8 mouse cellular contexts compared by ENCODE assay signal in the genomic region with DNA sequence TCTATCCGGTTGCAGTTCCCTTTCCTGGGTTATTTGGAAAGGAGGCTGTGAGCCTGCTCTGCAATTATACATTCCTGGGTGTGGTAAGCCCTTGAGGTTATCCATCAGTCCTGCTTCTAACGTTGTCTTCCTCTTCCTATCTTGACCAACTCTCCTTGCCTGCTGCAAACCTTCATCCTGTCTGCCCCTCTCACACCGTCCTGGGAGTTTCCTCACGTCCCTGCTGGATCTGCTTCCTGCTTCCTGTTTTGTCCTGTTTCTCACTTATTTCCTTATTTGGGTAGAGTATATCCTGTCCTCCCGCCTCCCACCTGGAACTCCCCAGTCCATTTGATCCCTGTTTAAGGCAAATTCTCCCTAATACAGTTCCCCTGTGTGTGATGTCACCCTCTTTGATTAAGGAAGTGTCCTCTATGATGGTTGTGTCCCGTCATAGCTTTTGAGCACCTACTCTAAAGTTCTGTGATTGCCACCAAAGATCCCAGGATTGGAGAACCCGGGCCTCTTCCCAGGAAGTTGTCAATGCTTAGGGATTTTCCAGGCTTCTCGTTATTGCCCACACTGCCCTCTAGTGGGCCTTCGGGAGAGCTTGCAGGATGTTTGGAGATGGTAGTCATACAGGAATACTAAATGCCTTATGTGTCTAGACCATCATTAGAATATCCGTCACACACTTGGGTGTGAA. TPM values are rescaled to one million over a fixed set of nuclear protein-coding genes. Genes with fewer than 3 reads are reported as not detected.
DNase-seq lines count a peak whose midpoint lies in the region; ATAC-seq and TF ChIP-seq lines count a peak whose summit lies in the region.

No protein-coding gene starts in this region.

- peaks cover 16% of the 10 kb centered on the region for H3K4me1 ChIP-seq in liver, adult 2 months (ENCODE audit: control insufficient read depth, insufficient read depth, low read length)
- 0 out of 2 replicates have a peak, but pooled peaks cover 6% of the 10 kb centered on the region for H3K4me1 ChIP-seq in liver, embryonic 12.5 days

- peak; percentile 72 for TF ChIP-seq CTCF in liver, adult 2 months (IDR thresholded peaks at IDR 0.05; ENCODE audit: low read depth, low read length)

- ATAC-seq in liver, embryonic 12.5 days = no peak

- H3K4me3 ChIP-seq in liver, adult 2 months (ENCODE audit: insufficient read depth, low read depth, low read length) = no peak overlapping the region
- H3K4me3 ChIP-seq in liver, embryonic 12.5 days = no peak overlapping the region
- no peak overlapping the region for H3K4me3 ChIP-seq in myocyte

- H3K9ac ChIP-seq in liver, adult 2 months (ENCODE audit: low read depth, low read length) = no peak overlapping the region
- no peak overlapping the region for H3K9ac ChIP-seq in liver, embryonic 12.5 days

- H3K9me3 ChIP-seq in liver, embryonic 12.5 days (replicated peaks) = no peaks in the 10 kb centered on the region

- H3ac ChIP-seq in myocyte (ENCODE audit: control insufficient read depth, insufficient read length) = no peak overlapping the region

- intact Hi-C loops in left cerebral cortex, postnatal 25 days (cut with DNase I) = loop anchor here (5.0 kb wide), 1 partner anchor 133 kb away; no protein-coding TSS in a partner anchor

- no peak overlapping the region for H3K4me2 ChIP-seq in liver, embryonic 12.5 days
- peak overlapping the region; percentile 22 for H3K4me2 ChIP-seq in myocyte (ENCODE audit: low read depth)

- no peaks in the 10 kb centered on the region for H3K36me3 ChIP-seq in liver, adult 2 months (ENCODE audit: control insufficient read depth, insufficient read depth, low read length)
- H3K36me3 ChIP-seq in liver, embryonic 12.5 days = peaks cover 100% of the 10 kb centered on the region
- H3K36me3 ChIP-seq in myocyte (ENCODE audit: control insufficient read depth, insufficient read depth) = peaks cover 14% of the 10 kb centered on the region

- H3K27ac ChIP-seq in liver, adult 2 months (replicated peaks; ENCODE audit: insufficient read depth, low read depth, low read length) = peak overlapping the region; percentile 52
- H3K27ac ChIP-seq in liver, embryonic 12.5 days = no peak overlapping the region

- no peaks in the 10 kb centered on the region for H3K27me3 ChIP-seq in liver, adult 2 months (ENCODE audit: control insufficient read depth, insufficient read depth, low read length)
- H3K27me3 ChIP-seq in liver, embryonic 12.5 days (replicated peaks) = no peaks in the 10 kb centered on the region
- H3K27me3 ChIP-seq in myocyte (ENCODE audit: control insufficient read depth, insufficient read depth, insufficient read length) = no peaks in the 10 kb centered on the region

- peak; percentile 68 for DNase-seq in liver, adult 2 months (ENCODE audit: extremely low read depth, low read depth, low spot score)
- DNase-seq in ZHBTc4 (ENCODE audit: low read depth, low spot score) = peak; percentile 78
- DNase-seq in embryo, embryonic 11 days = peak; percentile 76
- peak; percentile 73 for DNase-seq in heart, postnatal 4 days
- DNase-seq in left cerebral cortex, postnatal 25 days (ENCODE audit: low spot score in 2 of 2) = peak; percentile 59 to 68
- no peak for DNase-seq in natural killer cell, adult 2 months (ENCODE audit: low spot score in 2 of 2)

- WGBS in liver, adult 2 months = 48% methylated on average over 10 of the region's 10 CpGs
- WGBS in liver, embryonic 12.5 days (ENCODE audit: insufficient replicate concordance) = 56% methylated on average over 10 of the region's 10 CpGs

- TF ChIP-seq POLR2A in liver, adult 2 months (IDR thresholded peaks at IDR 0.05; ENCODE audit: extremely low read depth, insufficient read depth, low read length) = no peak
- TF ChIP-seq POLR2A in myocyte (IDR thresholded peaks at IDR 0.05; ENCODE audit: insufficient read length, low read depth) = no peak

- no peaks in the 10 kb centered on the region for H3K79me2 ChIP-seq in liver, adult 2 months (ENCODE audit: control insufficient read depth, insufficient read depth, low read length)
- H3K79me2 ChIP-seq in myocyte (ENCODE audit: control insufficient read depth, insufficient read depth) = peaks cover 1% of the 10 kb centered on the region

TF ChIP-seq in myocyte, 11 proteins besides CTCF, POLR2A, EP300 and RAD21:
- TF ChIP-seq SRF (IDR thresholded peaks at IDR 0.05; ENCODE audit: control insufficient read depth, insufficient read length, low read depth) = peak; percentile 13
- no peak for TF ChIP-seq MYOG (IDR thresholded peaks at IDR 0.05; ENCODE audit: control insufficient read depth in 1 of 3, insufficient read depth in 1 of 3, insufficient read length in 2 of 3, low read depth in 2 of 3)
- TF ChIP-seq TCF3 (IDR thresholded peaks at IDR 0.05; ENCODE audit: insufficient read length, low read depth) = no peak

RNA-seq across cellular contexts. Expression of gene Nsl1, which starts 12.5 kb away (rescaled TPM):
- total RNA-seq in liver, adult 2 months (2014; rRNA removed) = 0.34 and 0.46 TPM in 2 replicates
- polyA plus RNA-seq in liver, adult 2 months (2012; rRNA removed) = 0.04 and 0.11 TPM in 2 replicates
- polyA plus RNA-seq in liver, embryonic 12.5 days (2016; fragmentation: Nextera tagmentation; extraction: Ambion mirVana) = 22.0 and 24.2 TPM in 2 replicates
- total RNA-seq in heart, postnatal 4 days (2021) = 1 to 10 TPM; 6.7 to 6.8 TPM
- under 1 TPM; 0.32 to 0.69 TPM for total RNA-seq in left cerebral cortex, postnatal 25 days (2021)
- polyA plus RNA-seq in myocyte (2012; fragmentation: generic; extraction: Trizol) = 4.4 TPM

RNA-seq across cellular contexts. Expression of gene Tatdn3, which starts 12.6 kb away (rescaled TPM):
- total RNA-seq in liver, adult 2 months (2014; rRNA removed) = 9.3 and 16.3 TPM in 2 replicates
- 5.0 and 9.4 TPM in 2 replicates for polyA plus RNA-seq in liver, adult 2 months (2012; rRNA removed)
- 8.9 and 9.8 TPM in 2 replicates for polyA plus RNA-seq in liver, embryonic 12.5 days (2016; fragmentation: Nextera tagmentation; extraction: Ambion mirVana)
- total RNA-seq in heart, postnatal 4 days (2021) = 10 to 100 TPM; 19.4 to 23.5 TPM
- 10 to 100 TPM; 26.6 to 27.1 TPM for total RNA-seq in left cerebral cortex, postnatal 25 days (2021)
- 10.7 TPM for polyA plus RNA-seq in myocyte (2012; fragmentation: generic; extraction: Trizol)

RNA-seq across cellular contexts. Expression of gene Batf3, which starts 22.3 kb away (rescaled TPM):
- 1.6 and 2.2 TPM in 2 replicates for total RNA-seq in liver, adult 2 months (2014; rRNA removed)
- 2.5 and 2.9 TPM in 2 replicates for polyA plus RNA-seq in liver, adult 2 months (2012; rRNA removed)
- 2.6 and 3.7 TPM in 2 replicates for polyA plus RNA-seq in liver, embryonic 12.5 days (2016; fragmentation: Nextera tagmentation; extraction: Ambion mirVana)
- total RNA-seq in heart, postnatal 4 days (2021) = 1 to 10 TPM; 1.7 to 1.8 TPM
- 1 to 10 TPM; 1.2 to 1.9 TPM for total RNA-seq in left cerebral cortex, postnatal 25 days (2021)
- polyA plus RNA-seq in myocyte (2012; fragmentation: generic; extraction: Trizol) = 0.07 TPM

RNA-seq across cellular contexts. Expression of gene Spata45, which starts 38.9 kb away (rescaled TPM):
- total RNA-seq in liver, adult 2 months (2014; rRNA removed) = not detected in 2 replicates
- polyA plus RNA-seq in liver, adult 2 months (2012; rRNA removed) = not detected in 2 replicates
- polyA plus RNA-seq in liver, embryonic 12.5 days (2016; fragmentation: Nextera tagmentation; extraction: Ambion mirVana) = not detected in 2 replicates
- not detected for total RNA-seq in heart, postnatal 4 days (2021)
- not detected for total RNA-seq in left cerebral cortex, postnatal 25 days (2021)
- not detected for polyA plus RNA-seq in myocyte (2012; fragmentation: generic; extraction: Trizol)

RNA-seq across cellular contexts. Expression of gene Flvcr1, which starts 49.4 kb away (rescaled TPM):
- total RNA-seq in liver, adult 2 months (2014; rRNA removed) = 4.0 and 4.1 TPM in 2 replicates
- 2.1 and 2.7 TPM in 2 replicates for polyA plus RNA-seq in liver, adult 2 months (2012; rRNA removed)
- polyA plus RNA-seq in liver, embryonic 12.5 days (2016; fragmentation: Nextera tagmentation; extraction: Ambion mirVana) = 7.5 and 7.6 TPM in 2 replicates
- total RNA-seq in heart, postnatal 4 days (2021) = 10 to 100 TPM; 12.6 to 13.0 TPM
- total RNA-seq in left cerebral cortex, postnatal 25 days (2021) = 10 to 100 TPM; 13.0 to 15.3 TPM
- polyA plus RNA-seq in myocyte (2012; fragmentation: generic; extraction: Trizol) = 2.2 TPM

Comparison
In these comparisons a context has a peak if more than half of its experiments do, and no peak if none do; other contexts are left out.
1. DNase-seq: peak in liver, adult 2 months (single experiment), ZHBTc4 (single experiment), embryo, embryonic 11 days (single experiment), heart, postnatal 4 days (single experiment) and left cerebral cortex, postnatal 25 days (2 of 2); none in natural killer cell, adult 2 months (0 of 2).